Mouse (Mus musculus): Measurements from ENCODE around the gene 1700086D15Rik.
A peak's percentile ranks its signal among the peaks of the same experiment; 100 is the strongest.

The 1700086D15Rik gene

DNA sequence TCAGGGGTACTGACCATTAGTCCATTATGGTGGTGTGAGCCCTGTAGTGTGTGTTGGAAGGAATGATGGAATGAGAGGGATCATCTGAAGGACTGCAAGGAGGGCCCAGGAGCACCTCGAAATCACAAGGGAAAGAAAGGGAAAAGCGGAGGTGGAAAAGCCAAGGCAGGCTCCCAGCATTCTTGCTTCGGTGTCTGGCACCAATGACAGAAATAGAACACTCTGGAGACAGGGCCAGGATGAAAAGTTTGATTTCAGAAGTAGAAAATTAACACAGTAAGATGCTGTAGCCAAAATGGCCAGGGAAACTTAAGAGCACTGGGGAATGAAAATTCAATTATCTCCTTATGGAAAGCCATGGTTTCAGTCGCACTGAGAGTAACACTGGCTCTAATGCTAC, 26.0 kb downstream of the 1700086D15Rik start:
- DNase-seq: no peak

DNA sequence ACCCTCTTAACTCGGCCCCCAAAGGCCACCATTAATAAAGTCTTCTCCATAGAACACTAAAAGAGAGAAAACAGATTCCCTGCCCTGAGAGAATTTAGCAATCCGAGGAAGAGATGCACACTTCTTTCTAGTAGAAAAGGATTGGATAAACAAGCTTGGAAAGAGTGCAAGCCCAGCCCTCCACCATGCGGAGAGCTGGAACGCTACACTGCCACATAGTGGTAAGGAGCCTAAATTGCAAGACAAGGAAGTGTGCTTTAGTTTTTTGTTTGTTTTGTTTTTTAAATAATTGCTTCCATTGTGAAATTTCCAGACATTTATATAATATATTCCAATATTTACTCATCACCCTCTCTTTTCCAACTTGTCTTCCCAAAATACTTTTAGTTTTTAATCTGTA, 30.6 kb downstream of the 1700086D15Rik start:
- no peak for DNase-seq

DNA sequence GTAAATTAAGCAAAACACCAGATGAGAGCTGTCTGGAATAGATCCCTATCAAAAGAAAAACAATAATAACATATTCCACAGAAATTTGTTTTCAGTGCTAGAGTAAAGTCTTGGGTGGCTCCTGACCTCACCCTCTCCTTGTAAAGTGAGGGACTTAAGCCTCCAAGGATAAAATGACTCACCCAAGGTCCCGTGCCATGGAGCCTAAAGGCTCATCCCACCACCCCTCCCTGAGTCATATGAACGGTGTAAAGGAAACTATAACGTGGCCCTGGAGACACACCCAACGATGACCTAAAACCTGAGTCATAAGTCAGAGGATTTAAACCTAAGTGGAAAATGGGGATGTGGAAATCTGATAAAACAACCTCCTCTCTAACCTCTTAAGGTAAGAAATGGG, 31.0 kb downstream of the 1700086D15Rik start:
- no peak for DNase-seq

DNA sequence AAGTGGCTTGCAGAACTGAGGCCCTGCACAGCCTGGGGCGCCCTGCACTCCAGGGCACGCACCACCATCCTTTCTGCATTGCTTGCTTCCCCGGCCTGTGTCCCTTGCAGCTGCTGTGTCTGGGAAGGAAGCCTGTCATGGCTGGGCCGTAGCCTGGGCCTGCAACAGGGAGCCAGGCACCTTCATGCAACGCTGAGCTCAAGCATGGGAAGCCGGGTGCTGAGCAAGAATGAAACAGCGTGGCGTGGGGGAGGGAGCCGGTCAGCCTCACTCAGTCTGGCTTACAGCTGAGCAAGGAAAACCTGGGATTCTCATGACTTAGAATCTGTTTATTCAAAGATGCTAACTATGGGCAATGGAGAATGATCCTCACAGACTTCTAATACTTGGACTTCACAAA, 33.1 kb downstream of the 1700086D15Rik start:
- peak; percentile 34 to 47 for DNase-seq

DNA sequence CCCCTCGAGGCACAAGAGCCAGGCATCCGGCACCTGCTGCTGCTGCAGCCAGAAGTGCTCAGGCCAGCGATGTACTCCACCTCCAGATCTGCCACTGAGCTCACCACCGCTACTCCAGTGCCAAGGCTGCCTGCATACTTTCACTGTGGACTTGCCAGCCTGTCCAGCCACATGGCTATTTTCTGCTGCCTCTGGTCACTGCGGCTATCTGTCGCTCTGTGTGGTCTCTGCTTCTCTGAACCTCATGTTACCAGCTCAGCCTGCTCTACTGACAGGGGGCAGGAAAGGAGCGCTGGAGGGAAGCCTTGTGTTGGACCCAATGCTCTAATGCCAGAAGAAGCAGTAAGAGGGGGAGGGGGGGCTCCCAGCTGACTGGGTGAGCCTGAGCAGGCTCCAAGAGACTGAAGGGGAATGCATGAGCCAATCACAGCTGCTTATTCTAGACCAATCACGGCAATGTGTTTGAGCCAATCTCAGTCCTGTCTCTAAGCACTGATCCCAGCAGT, 34.7 kb downstream of the 1700086D15Rik start:
- DNase-seq: peak; percentile 46 to 50

DNA sequence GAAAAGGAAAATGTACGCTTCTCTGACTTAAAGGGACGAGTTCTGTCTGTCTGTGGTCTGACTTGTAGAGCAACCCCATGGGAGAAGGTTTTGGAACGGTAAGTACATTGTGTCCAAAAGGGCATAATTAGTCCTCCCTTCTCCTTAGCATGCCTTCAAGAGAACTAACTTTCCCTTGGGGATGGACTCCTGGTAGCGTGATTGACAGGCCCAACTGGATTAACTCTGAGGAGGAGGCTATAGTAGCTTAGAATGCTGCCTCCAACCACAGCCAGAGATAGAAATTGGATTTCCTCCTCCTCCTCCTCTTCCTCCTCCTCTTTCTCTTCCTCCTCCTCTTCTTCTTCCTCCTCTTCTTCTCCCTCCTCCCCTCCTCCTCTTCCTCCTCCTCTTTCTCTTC, 39.4 kb downstream of the 1700086D15Rik start:
- DNase-seq: no peak

DNA sequence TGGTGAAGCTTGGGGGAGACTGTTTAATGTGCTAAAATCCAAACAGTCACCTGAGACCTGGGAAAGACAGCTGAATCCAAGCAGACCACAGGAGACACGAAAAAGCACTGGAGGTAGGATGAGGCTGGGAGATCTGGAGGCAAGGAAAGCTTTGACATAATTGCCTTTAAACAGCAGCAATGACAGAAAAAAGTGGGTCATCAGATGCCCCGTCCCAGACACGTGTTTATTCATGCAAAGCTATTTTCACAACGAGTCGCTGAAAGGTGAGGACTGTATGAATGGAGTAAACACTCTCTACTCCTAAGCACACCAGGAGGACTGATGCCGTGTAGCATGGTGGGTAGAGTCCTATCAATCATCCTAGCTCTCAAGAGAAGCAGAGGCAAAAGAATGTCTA, 43.9 kb downstream of the 1700086D15Rik start:
- DNase-seq: no peak

DNA sequence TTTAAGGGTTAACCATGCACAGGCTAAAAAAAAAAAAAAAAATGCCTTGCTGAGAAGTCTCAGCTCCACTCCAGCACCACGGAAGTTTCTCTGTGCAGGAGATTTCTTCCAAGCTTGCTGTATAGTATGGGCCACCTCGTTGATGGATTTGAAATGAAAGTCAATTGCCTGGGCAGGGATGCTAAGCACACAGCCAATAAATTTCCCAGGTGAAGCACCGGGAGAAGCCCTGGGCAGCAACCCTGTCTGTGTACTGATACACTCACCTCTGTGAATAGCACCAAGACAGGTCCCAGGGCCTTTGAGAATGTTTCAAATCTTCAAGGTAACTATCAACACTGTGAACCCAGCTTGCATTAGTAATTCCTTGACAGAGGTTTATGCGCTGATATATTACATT, 47.6 kb downstream of the 1700086D15Rik start:
- no peak for DNase-seq

DNA sequence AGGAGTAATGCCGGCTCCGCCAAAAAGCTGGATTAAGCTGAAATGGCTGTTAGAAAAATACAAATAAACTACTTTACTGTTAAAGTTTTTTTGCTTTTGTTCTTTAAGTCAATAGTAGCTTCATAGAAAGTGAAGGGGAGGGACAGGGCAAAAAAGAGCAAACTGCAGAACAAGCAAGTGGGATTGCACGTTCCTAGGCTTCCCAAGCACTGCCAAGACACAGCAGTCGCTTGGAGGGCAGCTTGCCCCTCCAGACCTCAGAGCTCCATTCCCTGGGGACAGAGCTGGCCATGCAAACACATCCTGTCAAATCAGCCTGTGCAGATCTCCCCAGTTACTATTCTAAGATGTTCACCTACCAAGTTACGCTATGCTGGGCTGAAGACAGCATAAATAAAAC, 48.0 kb downstream of the 1700086D15Rik start:
- DNase-seq: peak in 1 of 2 experiments; percentile 35

DNA sequence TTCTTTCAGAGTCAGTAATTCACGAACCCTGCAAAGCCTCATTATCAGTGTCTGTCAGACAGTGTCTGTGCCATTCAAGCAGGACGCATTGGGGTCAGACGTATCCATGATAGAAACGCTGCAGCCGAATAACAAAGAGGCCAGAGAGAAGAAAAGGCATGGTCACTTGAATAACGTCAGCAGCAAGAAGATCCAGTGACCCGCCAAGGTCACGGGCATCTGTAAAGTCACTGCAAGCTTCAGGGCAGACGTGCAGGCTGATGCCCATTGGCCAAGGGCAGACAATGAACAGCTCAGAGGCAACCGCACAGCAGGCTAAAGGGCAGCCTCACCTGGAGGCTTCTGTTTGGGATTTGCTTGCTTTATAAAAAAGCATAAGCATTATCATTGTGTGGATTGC, 49.6 kb downstream of the 1700086D15Rik start:
- DNase-seq: no peak

DNA sequence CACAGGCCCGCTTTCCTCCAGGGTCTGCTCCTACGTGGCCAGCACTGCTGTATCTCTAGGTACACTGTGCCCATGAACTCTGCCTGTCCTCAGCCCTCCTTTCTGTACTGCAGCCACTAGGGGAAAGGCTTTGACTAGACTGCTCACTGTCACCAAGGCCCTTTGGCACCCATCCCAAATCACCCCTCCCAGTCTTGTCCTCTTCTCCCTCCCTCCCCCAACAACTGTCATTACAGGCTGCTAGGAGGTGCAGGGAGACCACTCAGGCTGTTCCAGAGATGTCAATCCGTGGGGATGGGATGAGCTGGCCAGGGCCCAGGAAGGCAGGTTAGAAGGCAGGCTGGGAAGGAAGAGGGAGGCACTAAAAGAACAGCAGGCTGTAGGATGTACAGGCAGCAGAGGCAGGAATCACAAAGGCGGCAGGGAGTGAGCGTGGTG, 51.9 kb downstream of the 1700086D15Rik start:
- DNase-seq: peak; percentile 55 to 56

DNA sequence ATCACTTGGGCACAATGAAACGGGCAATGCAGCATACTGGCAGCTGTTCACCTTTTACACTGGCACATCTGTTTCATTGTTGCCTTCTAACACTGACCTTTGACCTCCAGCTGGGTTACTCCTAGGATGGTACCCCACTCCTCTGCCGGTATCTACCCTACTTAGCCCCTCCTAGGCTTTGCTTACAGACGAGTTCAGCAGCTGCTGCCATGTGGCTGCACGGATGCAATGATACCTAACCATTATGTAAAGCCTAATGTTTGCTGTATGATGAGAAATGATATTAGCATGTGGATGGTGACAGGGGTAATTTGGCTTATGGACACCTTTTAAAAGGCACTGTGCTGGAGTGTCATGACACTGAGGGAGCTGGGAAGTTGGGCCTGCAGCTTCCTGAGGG, 52.5 kb downstream of the 1700086D15Rik start:
- no peak for DNase-seq

DNA sequence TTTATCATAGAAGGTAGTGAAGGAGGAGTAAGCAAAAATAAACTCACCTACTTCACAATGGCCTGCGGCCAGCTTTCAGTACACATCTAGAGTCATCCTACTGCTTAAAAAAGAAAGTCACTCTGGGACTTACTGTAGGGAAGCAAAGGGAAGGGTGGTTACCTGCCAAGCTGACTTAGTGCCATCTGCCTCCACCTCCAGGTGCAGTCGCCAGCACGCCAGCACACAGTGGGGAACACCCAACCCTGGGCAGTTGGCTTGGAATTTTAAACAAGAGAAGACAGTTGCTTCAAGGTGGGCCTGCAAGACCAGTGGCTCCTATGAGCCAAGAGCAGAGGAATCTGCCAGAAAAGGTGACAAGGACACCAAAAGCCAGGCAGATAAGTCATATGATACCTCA, 55.6 kb downstream of the 1700086D15Rik start:
- DNase-seq: peak; percentile 77 to 78

All from cerebellum, postnatal 36 days (tissue).